26 mouse cellular contexts compared by ENCODE assay signal in the genomic region with DNA sequence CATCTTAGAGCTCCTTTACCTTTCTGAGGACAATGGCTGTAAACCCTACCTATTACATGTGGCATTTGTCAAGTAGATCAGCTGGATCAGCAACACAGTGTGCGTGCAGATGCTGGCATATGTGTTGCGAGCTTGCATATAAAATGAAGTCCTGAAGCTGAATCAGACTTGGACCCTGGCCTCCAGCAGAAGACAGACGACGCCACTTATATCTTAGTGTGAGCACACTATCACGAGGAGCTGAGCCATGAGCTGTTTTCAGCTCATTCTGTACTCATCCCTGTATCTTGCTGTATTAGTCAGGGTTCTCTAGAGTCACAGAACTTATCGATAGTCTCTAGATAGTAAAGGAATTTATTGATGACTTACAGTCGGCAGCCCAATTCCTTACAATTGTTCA. TPM values are rescaled to one million over a fixed set of nuclear protein-coding genes. Genes with fewer than 3 reads are reported as not detected.
"Had no signal": no experiment of that assay in that cellular context is flagged by ENCODE, and none has a peak within 500 bp of the region (broad histone marks: within the 10 kb centered on the region; RNA-seq: fewer than 3 reads in every experiment).

No protein-coding gene starts in this region.

- H3K36me3 ChIP-seq: heart, embryonic 10.5 days; heart, embryonic 12.5 days; heart, embryonic 15.5 days; hindbrain, embryonic 10.5 days; hindbrain, embryonic 12.5 days; limb, embryonic 10.5 days; limb, embryonic 12.5 days; liver, embryonic 13.5 days; liver, embryonic 15.5 days had no signal

- H3K27ac ChIP-seq: gastrocnemius, adult 2 months; heart, embryonic 10.5 days; heart, embryonic 15.5 days; hindbrain, embryonic 10.5 days; hindbrain, embryonic 12.5 days; hindbrain, embryonic 14.5 days; layer of hippocampus, adult 2 months; left cerebral cortex, adult 2 months; limb, embryonic 10.5 days; limb, embryonic 12.5 days; liver, embryonic 13.5 days; liver, embryonic 15.5 days had no signal

- DNase-seq: gastrocnemius, adult 2 months; gastrocnemius, postnatal 10 days; gastrocnemius, postnatal 25 days; heart, postnatal 4 days; kidney, adult 18-20 months; kidney, adult 8-10 months; kidney, postnatal 10 days; kidney, postnatal 25 days; kidney, postnatal 4 days; liver; liver, embryonic 13.5 days had no signal

- H3K9ac ChIP-seq: heart, embryonic 12.5 days; heart, embryonic 15.5 days; hindbrain, embryonic 12.5 days; hindbrain, embryonic 14.5 days; limb, embryonic 12.5 days; liver, embryonic 13.5 days; liver, embryonic 15.5 days had no signal

- ATAC-seq: hindbrain, embryonic 16.5 days; inflammation-experienced regulatory T-cells, adult 6 months; intestine, embryonic 16.5 days had no signal

- H3K4me3 ChIP-seq: gastrocnemius, adult 2 months; heart, embryonic 10.5 days; heart, embryonic 12.5 days; heart, embryonic 15.5 days; hindbrain, embryonic 10.5 days; hindbrain, embryonic 12.5 days; layer of hippocampus, adult 2 months; left cerebral cortex, adult 2 months; limb, embryonic 10.5 days; limb, embryonic 12.5 days; liver, embryonic 13.5 days; liver, embryonic 15.5 days had no signal

- H3K4me2 ChIP-seq: heart, embryonic 12.5 days; heart, embryonic 15.5 days; hindbrain, embryonic 12.5 days; hindbrain, embryonic 14.5 days; limb, embryonic 12.5 days; liver, embryonic 11.5 days; liver, embryonic 13.5 days; liver, embryonic 15.5 days had no signal

- H3K4me1 ChIP-seq: heart, embryonic 15.5 days; liver, embryonic 15.5 days had no signal

- H3K9me3 ChIP-seq: heart, embryonic 10.5 days; heart, embryonic 12.5 days; heart, embryonic 15.5 days; hindbrain, embryonic 10.5 days; hindbrain, embryonic 12.5 days; limb, embryonic 10.5 days; limb, embryonic 12.5 days; liver, embryonic 13.5 days; liver, embryonic 15.5 days had no signal

RNA-seq across cellular contexts. Expression of a gene that starts 4.6 kb away (rescaled TPM):
- total RNA-seq: gastrocnemius, adult 2 months; gastrocnemius, postnatal 25 days had no signal
